Mouse (Mus musculus): Measurements from ENCODE around the gene G3bp1.
A peak's percentile ranks its signal among the peaks of the same experiment; 100 is the strongest.

G3bp1 gene

GRCm38 (mm10) chr11:55464707-55465106 lies 4.8 kb upstream of the G3bp1 start:
- no peak for DNase-seq (ENCODE audit: low read depth, low spot score)

DNA sequence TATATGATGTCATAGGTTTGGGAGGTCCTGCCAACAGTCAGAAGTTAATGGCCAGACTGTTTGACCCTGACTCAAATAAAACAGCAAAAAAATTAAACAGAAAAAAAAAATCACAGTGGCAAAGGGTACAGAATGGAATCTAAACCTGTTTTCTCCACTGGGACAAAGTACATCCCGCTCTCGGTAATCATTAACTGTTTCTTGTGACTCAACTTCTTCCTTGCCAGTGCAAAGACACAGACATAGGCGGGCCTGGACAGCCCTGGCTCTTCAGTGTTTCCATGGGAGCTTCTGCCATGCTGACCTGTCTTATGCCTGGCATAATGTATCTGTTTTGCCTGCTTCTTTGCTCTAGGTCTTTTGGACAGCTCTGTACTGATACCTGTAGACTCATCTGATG lies 4.3 kb upstream of the G3bp1 start:
- DNase-seq (ENCODE audit: low read depth, low spot score): no peak

DNA sequence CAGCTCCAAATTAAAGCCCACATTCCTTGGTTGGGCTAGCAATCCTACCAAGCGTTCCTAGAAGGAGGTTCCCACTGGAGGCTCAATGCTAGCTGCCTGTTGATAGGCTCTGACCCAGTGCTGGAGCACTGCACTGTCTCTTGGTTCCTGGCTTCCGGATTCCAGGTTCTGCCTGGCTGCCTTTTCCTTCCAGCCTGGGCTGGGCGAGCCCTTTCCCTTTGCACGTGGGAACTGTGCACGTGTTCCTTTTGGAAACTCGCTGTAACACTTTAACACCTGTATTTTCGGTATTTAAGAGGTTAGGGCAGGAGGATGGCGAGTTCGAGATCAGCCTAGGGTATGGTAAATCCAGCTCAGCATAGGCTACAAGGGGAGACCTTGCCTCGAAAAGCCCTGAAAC lies 1.5 kb upstream of the G3bp1 start:
- peak; percentile 37 for DNase-seq (ENCODE audit: low read depth, low spot score)

GRCm38 (mm10) chr11:55468611-55469047 lies 856 bp upstream of the G3bp1 start:
- peak; percentile 63 for DNase-seq (ENCODE audit: low read depth, low spot score)

- DNase-seq (ENCODE audit: low read depth, low spot score): peak; percentile 40
These were observed 622 bp downstream of the G3bp1 start for GRCm38 (mm10) chr11:55469923-55470691.

DNA sequence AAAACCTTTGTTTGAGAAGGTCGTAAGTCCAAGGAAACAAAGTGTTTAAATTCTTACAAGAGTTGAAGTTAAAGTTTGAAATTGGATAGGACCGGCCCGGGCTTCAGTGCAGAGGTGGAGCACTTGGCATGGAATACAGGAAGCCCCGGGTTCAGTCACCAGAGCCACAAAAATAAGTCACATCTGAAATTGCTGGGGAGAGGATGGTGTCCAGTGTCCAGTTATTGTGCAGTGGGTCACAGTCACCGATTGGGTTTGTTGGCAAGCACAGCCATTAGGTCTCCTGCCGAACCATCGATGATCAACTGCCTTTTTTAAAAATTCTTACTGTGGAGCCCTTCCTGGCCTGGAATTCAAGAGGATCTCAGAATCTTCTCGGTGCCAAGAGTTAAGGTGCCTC lies 1.3 kb downstream of the G3bp1 start:
- DNase-seq (ENCODE audit: low read depth, low spot score): no peak

DNA sequence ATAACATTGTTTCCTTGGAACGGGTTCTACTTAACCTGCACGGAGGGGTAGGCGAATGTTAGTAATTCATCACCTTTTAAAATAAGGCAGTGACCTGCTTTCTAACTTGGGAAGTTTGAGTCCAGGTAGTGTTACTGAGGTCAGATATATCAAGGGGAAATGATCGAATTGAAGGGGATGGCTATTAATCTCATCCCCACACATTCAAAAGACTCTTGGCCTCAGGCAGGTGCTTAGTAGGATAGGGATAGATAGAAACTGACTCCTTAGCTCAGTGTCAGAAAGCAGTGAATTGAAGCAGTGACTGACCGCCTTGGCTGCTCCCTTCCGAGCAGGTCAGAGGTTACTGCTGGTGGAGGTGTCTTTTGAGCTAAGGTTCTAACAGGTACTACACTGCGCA lies 2.0 kb downstream of the G3bp1 start:
- DNase-seq (ENCODE audit: low read depth, low spot score): no peak

GRCm38 (mm10) chr11:55473219-55473618 lies 3.7 kb downstream of the G3bp1 start:
- no peak for DNase-seq (ENCODE audit: low read depth, low spot score)

DNA sequence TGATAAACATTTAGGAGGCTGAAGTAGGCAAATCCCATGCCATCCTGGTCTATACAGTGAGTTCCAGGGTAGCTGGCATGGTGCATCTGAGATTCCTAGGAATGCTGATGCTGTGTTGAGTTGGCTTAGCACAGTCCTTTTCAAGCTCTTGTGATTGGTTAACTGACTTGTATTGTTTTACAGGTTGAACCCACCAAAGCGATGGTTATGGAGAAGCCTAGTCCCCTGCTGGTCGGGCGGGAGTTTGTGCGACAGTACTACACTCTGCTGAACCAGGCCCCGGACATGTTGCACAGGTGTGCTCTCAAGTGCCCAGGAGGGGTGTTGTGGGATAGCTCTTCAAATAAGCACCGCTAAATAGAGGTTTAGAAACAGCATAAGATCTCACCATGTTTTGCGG lies 16.0 kb downstream of the G3bp1 start:
- DNase-seq (ENCODE audit: low read depth, low spot score): no peak

DNA sequence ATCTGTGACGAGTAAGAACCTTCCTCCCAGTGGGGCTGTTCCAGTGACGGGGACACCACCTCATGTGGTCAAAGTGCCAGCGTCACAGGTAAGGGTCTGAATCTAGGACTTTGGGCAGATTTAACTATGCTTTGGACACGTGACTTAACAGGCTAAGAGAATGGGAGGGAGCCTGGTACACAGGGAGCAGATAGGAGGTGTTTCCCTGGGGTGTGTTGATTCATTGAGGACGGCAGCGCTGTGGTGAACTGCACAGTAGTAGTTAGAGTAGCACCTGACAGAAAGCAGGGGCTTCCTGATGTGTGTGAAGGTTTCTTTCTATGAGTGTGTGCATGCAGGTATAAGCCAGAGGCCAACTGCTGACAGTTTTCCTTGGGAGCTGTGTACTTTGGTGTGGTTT lies 26.7 kb downstream of the G3bp1 start:
- no peak for DNase-seq (ENCODE audit: low read depth, low spot score)

- peak; percentile 81 for DNase-seq (ENCODE audit: low read depth, low spot score)
These were observed 28.4 kb downstream of the G3bp1 start for GRCm38 (mm10) chr11:55497885-55498284.

GRCm38 (mm10) chr11:55501955-55502531 lies 32.6 kb downstream of the G3bp1 start:
- no peak for DNase-seq (ENCODE audit: low read depth, low spot score)

DNA sequence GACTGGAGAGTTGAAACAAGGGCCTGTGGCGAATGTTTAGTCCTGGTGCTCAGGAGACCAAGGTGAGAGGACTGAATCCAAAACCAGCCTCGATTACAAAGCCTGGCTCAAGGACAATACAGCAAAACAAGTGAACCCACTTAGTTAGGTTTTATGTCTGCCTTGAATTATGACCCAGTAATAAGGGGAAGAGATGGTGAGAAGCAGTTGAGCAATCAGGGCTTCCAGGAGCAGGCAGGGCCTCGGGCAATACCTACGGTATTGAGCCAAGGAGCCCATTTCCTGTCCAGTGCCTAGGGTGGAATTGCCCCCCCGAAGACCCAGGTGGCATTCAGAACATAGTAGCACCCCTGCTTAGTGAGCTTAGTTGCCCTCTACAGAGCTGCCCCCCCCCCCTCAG lies 33.4 kb downstream of the G3bp1 start:
- peak; percentile 45 for DNase-seq (ENCODE audit: low read depth, low spot score)

GRCm38 (mm10) chr11:55505485-55505884 lies 36.0 kb downstream of the G3bp1 start:
- peak; percentile 78 for DNase-seq (ENCODE audit: low read depth, low spot score)

- peak; percentile 20 for DNase-seq (ENCODE audit: low read depth, low spot score)
These were observed 41.9 kb downstream of the G3bp1 start for GRCm38 (mm10) chr11:55511374-55511773.

GRCm38 (mm10) chr11:55517666-55518065 lies 48.2 kb downstream of the G3bp1 start:
- DNase-seq (ENCODE audit: low read depth, low spot score): no peak

DNA sequence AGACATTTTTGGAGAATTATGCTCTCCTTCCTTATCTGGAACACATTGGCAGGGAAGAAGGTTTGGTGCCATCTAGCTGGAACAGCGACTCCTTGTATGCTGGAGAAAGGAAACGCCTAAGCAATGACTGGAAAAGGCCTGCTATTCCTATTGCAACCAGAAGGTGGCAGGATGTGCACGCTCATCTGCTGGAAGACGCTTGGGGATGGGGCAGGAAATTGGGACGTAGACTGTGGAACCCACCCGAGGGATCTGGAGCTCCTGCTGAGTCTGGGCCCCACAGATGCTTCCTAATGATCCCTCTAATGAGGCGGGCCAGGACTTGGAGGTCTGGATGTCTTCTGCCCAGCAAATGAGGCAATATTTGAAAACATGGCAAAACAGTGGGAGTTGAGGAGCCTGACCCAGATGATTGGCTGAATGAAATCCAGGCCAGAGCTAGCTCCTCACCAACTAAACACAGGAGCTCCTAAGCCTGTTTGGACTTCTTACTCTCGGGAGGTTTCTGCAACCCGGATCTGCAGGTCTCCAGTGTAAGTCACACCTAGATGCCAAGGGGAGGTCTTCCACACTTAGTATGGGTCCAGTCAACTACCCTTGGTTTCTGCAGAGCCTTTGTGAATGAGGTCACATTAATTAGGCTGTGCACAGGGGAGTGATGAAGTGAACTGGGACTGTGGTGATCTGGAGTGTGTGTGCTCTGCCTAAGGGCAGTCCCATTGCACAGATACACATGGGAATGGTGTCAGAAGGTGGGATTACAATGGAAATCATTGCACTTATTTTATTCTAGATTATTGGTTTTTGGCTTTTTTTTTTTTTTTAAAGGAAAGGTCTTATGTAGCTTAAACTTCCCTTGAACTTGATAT lies 49.6 kb downstream of the G3bp1 start:
- peak; percentile 79 for DNase-seq (ENCODE audit: low read depth, low spot score)

DNA sequence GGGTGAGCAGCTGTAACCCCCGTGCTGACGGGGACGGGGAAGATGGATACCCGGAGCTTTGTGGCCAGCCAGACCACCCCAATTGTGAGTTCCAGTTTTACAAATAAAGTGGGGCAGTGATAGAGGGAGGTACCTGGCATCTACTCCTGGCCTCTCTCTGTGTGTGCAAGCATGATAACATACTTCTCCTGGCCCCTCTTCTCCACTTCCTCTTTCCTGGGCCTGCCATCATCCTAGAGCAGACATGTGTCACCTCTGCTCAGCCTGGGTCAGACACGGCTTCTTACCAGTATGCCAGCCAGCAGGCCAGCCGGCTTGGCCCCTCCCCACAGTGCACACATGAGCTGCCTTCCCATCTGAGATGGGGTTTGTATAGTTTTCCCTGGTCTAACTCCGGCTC lies 61.3 kb downstream of the G3bp1 start:
- DNase-seq (ENCODE audit: low read depth, low spot score): no peak

GRCm38 (mm10) chr11:55533378-55533777 lies 63.9 kb downstream of the G3bp1 start:
- DNase-seq (ENCODE audit: low read depth, low spot score): peak; percentile 9

GRCm38 (mm10) chr11:55534766-55535165 lies 65.3 kb downstream of the G3bp1 start:
- DNase-seq (ENCODE audit: low read depth, low spot score): no peak

DNA sequence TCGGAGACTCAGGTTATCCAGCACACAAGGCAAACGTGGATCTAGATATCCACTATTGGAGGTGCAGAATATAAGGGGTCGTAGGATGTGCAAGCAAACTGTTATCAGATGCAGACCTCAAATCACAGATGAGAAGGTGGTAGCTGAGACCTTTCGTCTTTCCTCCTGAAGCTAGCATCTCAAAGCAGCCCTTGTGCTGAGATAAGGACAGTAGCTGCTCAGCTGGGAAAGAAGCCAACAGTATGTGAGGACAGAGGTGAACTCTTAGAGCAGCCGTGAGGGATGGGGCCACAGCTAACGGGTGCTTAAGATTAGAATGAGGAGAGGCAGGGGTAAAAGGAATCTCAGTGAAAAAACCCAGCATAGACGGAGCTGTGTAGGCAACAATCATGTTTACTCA lies 72.6 kb downstream of the G3bp1 start:
- DNase-seq (ENCODE audit: low read depth, low spot score): no peak

DNA sequence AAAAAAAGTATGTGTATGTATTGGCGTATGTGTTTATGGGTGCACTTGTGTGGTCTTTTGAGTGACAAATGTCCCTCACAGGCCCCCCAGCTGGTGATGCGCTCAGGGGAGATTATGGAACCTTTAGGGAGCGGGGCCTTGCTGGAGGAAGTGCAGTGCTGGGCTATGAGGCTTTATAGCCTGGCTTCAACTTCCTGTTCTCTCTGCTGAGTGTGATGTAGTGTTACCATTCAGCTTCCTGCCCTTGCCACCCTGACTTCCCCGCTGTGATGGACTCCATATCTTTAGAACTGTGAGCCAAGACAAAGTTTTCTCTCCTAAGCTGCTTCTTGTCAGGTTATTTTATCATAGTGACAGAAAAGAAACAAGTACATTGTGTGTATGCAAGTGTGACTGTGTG lies 73.2 kb downstream of the G3bp1 start:
- no peak for DNase-seq (ENCODE audit: low read depth, low spot score)
